Mouse (Mus musculus) large intestine, adult 2 months (tissue): Measurements from ENCODE around the gene Zfp599. TPM values are rescaled to one million over a fixed set of nuclear protein-coding genes. Genes with fewer than 3 reads are reported as not detected.

Experiments
- DNase-seq: peaks from one replicate; pipeline ENCODE4 v3.0.0-alpha.2; 2012; ENCODE audit warnings: low read depth, low spot score
- WGBS: fragments of 180-500 bp; shearing (Covaris S2); methylation state at CpG from one replicate; pipeline ENCODE4 v1.1.7; 2018; 5-methylcytosine and 5-hydroxymethylcytosine counted together
- polyA plus RNA-seq: library from polyadenylated mRNA; depleted of rRNA; stranded (reverse); fragments of >200 nt; gene quantifications from 2 replicates; pipeline ENCODE4 v1.2.3, GENCODE M21; 2012; rRNA removed

The Zfp599 gene
- polyA plus RNA-seq, 1 experiment = 0.57 TPM

DNA sequence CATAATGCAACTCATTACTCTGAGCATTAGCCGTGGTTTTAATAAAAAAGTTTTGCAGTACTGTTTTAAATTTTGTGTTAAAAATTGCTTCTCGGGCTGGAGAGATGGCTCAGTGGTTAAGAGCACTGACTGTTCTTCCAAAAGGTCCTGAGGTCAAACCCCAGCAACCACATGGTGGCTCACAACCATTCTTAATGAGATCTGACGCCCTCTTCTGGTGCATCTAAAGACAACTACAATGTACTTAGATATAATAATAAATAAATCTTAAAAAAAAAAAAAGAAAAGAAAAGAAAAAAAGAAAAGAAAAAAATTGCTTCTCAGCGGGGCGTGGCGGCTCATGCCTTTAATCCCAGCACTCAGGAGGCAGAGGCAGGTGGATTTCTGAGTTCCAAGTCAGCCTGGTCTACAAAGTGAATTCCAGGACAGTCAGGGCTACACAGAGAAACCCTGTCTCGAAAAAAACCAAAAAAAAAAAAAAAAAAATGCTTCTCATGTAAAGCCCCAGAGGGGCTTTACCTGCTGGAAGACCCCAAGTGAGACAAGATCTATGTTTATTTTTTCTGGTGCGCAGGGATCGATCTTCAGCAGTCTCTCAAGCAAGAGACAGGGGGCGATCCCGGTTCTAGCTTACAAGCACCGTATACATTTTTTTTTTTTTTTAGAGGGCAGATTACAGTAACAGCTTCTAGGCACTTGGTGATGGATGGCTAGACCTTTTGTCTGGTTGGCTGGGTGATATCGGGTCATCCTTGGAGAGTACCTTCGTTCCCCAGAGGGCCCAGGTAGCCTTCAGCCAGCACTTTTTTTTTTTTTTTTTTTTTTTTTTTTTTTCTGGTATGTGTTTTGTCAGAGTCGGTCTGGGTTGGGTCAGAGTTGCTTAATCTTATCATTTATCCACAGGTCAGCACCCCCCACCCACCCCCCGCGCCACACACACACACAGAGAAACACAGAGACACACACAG is 34.9 kb downstream of the Zfp599 start:
- no peak for DNase-seq
- WGBS = 29% methylated on average over 17 of the region's 17 CpGs

DNA sequence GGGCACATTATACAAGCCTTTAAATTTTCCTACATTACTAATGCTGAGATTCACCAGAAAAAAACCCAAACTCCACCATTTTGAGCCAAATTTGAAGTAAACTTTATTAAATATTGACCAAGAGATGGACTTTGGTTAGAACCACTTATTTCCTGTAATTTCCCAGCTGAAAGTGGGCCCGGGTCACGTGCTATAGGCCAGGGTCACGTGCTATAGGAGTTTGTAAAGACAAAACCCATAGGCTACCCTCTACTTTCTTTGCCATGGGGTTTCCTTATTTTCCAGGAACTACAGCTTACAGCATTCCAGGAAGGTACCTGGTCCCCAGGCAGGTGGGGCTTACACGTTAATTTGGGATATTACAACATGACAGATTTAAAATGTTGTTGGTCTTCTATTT is 35.6 kb downstream of the Zfp599 start:
- no peak for DNase-seq
- WGBS = 83% methylated on average over 4 of the region's 4 CpGs

- 61% methylated on average over 8 of the region's 8 CpGs for WGBS
- DNase-seq = no peak
Measured at GRCm38 (mm10) chr9:22217858-22218493, 41.7 kb downstream of the Zfp599 start.

DNA sequence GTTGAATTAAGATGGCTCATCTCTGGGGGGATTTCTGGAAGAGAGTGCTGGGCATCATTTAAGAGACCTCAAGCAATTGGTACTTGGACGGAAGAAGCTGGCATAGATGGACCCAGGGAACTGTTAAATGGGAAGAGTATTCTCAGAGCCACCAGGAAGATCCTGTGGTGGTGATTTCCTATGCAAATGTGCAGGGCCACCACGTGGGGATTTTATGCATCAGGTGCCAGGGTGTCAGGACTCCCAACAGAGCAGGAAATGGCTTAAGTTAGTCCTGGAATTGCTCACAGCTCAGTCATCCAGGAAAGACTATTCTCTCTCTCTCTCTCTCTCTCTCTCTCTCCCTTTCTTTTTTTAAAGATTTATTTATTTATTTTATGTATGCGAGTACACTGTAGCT is 43.0 kb downstream of the Zfp599 start:
- WGBS = 29% methylated on average over 3 of the region's 3 CpGs
- no peak for DNase-seq

DNA sequence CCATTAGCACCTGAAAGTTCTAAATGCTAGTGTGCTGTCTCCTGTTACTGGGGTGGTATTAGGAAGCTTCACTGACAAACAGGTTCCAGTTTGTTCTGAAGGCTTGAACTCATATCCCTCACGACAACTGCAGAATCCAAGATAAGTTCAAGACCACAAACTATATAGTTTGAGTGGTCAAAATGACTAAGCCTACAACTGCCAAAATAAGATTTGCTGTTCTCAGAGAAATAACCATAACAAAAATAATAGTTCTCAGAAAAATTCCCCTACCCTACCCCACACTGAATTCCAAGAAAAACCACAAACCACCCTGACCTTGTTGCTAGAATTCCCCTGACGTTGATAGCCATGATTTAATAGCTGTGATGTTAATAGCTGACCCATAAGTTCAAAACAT is 45.1 kb downstream of the Zfp599 start:
- DNase-seq = no peak
- WGBS = 52% methylated on average over 2 of the region's 2 CpGs

- DNase-seq = no peak
- WGBS = 24% methylated on average over 2 of the region's 2 CpGs
Measured at GRCm38 (mm10) chr9:22213785-22214194, 45.9 kb downstream of the Zfp599 start.

Other genes starting within 250 kb of the Zfp599 start
- 0.29 and 0.47 TPM in 2 replicates for gene Elavl3, start 207.9 kb downstream of the Zfp599 start, polyA plus RNA-seq
- not detected in 2 replicates for gene Gm49318, start 188.6 kb downstream of the Zfp599 start, polyA plus RNA-seq
- 8.6 and 10.0 TPM in 2 replicates for gene Zfp653, start 188.5 kb downstream of the Zfp599 start, polyA plus RNA-seq
- gene Ecsit, start 174.5 kb downstream of the Zfp599 start, polyA plus RNA-seq = 47.7 and 48.6 TPM in 2 replicates
- gene Cnn1, start 160.7 kb downstream of the Zfp599 start, polyA plus RNA-seq = 253 and 296 TPM in 2 replicates
- 120 and 148 TPM in 2 replicates for gene Elof1, start 142.7 kb downstream of the Zfp599 start, polyA plus RNA-seq
- gene Acp5, start 124.2 kb downstream of the Zfp599 start, polyA plus RNA-seq = 233 and 244 TPM in 2 replicates
- gene Pigyl, start 103.0 kb downstream of the Zfp599 start, polyA plus RNA-seq = 45.9 and 50.1 TPM in 2 replicates
- gene Zfp872, start 71.8 kb downstream of the Zfp599 start, polyA plus RNA-seq = not detected in 2 replicates
- gene Zfp809, start 34.2 kb downstream of the Zfp599 start, polyA plus RNA-seq = 5.8 and 11.2 TPM in 2 replicates
- gene Zfp810, start 47.8 kb upstream of the Zfp599 start, polyA plus RNA-seq = 2.8 and 4.9 TPM in 2 replicates
- 3.4 and 3.8 TPM in 2 replicates for gene Anln, start 129.3 kb upstream of the Zfp599 start, polyA plus RNA-seq
- gene 9530077C05Rik, start 151.6 kb upstream of the Zfp599 start, polyA plus RNA-seq = 0.26 and 0.66 TPM in 2 replicates
- gene Gm17545, start 194.4 kb upstream of the Zfp599 start, polyA plus RNA-seq = not detected in 2 replicates
- gene Rp9, start 209.8 kb upstream of the Zfp599 start, polyA plus RNA-seq = 40.7 and 52.2 TPM in 2 replicates
- gene Bbs9, start 215.8 kb upstream of the Zfp599 start, polyA plus RNA-seq = 4.2 and 4.8 TPM in 2 replicates